ENCODE assay signal across 22 mouse cellular contexts in genomic region chr1:105170979-105171378, GRCm38 (mm10).
DNase-seq lines count a peak whose midpoint lies in the region; ATAC-seq and TF ChIP-seq lines count a peak whose summit lies in the region.
"Had no signal": no experiment of that assay in that cellular context is flagged by ENCODE, and none has a peak within 500 bp of the region (broad histone marks: within the 10 kb centered on the region; RNA-seq: fewer than 3 reads in every experiment).

No protein-coding gene starts in this region.

- H3K4me2 ChIP-seq in stomach, postnatal 0 days (replicated peaks; ENCODE audit: low read depth): no peak overlapping the region
- H3K4me2 ChIP-seq: forebrain, embryonic 13.5 days; limb, embryonic 12.5 days; liver, embryonic 12.5 days; neural tube, embryonic 15.5 days had no signal

- peaks cover 9% of the 10 kb centered on the region; the same call in 1 of the 2 replicates for H3K4me1 ChIP-seq in spleen, adult 2 months (ENCODE audit: control insufficient read depth, insufficient read depth, insufficient read length)
- peaks cover 19% of the 10 kb centered on the region for H3K4me1 ChIP-seq in bone marrow macrophage, adult 2 months (ENCODE audit: control insufficient read depth, insufficient read depth, low read length)
- no peaks in the 10 kb centered on the region for H3K4me1 ChIP-seq in stomach, postnatal 0 days (replicated peaks; ENCODE audit: control insufficient read depth, insufficient read depth)
- H3K4me1 ChIP-seq: forebrain, embryonic 13.5 days; limb, embryonic 12.5 days; liver, embryonic 12.5 days; midbrain, embryonic 10.5 days; neural tube, embryonic 15.5 days had no signal

- H3K4me3 ChIP-seq in spleen, adult 2 months (ENCODE audit: extremely low read depth, insufficient read depth, insufficient read length): no peak overlapping the region
- H3K4me3 ChIP-seq in bone marrow macrophage, adult 2 months (ENCODE audit: insufficient read depth, low read length): no peak overlapping the region
- H3K4me3 ChIP-seq in stomach, postnatal 0 days (ENCODE audit: low read depth, low read length): no peak overlapping the region
- H3K4me3 ChIP-seq: forebrain, embryonic 13.5 days; limb, embryonic 12.5 days; liver, embryonic 12.5 days; midbrain, embryonic 10.5 days; neural tube, embryonic 15.5 days had no signal

- DNase-seq in spleen, adult 2 months (ENCODE audit: low read depth in 1 of 2, low spot score in 2 of 2): no peak
- DNase-seq in spleen, adult 18-20 months: no peak
- DNase-seq in stomach, postnatal 0 days (ENCODE audit: low spot score): no peak
- no peak for DNase-seq in heart, postnatal 25 days (ENCODE audit: low spot score)
- no peak for DNase-seq in lung, postnatal 25 days (ENCODE audit: low spot score)
- no peak for DNase-seq in right cerebral cortex, adult 2 months (ENCODE audit: low spot score in 2 of 2)
- DNase-seq: adrenal gland, postnatal 25 days; cerebellum, adult 18-20 months; cerebellum, postnatal 14 days; embryo, embryonic 11 days; kidney, adult 11 months; kidney, postnatal 4 days; lung, adult 2 months; lung, postnatal 36 days; thymus, postnatal 14 days had no signal

- TF ChIP-seq POLR2A in spleen, adult 2 months (IDR thresholded peaks at IDR 0.05; ENCODE audit: low read depth, low read length): no peak
- TF ChIP-seq POLR2A in bone marrow macrophage, adult 2 months (IDR thresholded peaks at IDR 0.05; ENCODE audit: borderline replicate concordance, low read depth, low read length): no peak

- no peak overlapping the region for H3K9ac ChIP-seq in stomach, postnatal 0 days (ENCODE audit: low read length)
- H3K9ac ChIP-seq: forebrain, embryonic 13.5 days; limb, embryonic 12.5 days; liver, embryonic 12.5 days; neural tube, embryonic 15.5 days had no signal

- 9% methylated on average over 1 of the region's 1 CpGs for WGBS in spleen, adult 2 months
- WGBS in stomach, postnatal 0 days: 59% methylated on average over 1 of the region's 1 CpGs

- H3K27ac ChIP-seq in spleen, adult 2 months (ENCODE audit: insufficient read depth, low read length): peak overlapping the region; percentile 50
- peak overlapping the region; percentile 86 for H3K27ac ChIP-seq in bone marrow macrophage, adult 2 months (ENCODE audit: insufficient read depth, low read depth, low read length)
- 0 out of 2 replicates have a peak overlapping the region, but pooled peaks have one; percentile 8 for H3K27ac ChIP-seq in stomach, postnatal 0 days (replicated peaks)
- H3K27ac ChIP-seq: forebrain, embryonic 13.5 days; limb, embryonic 12.5 days; liver, embryonic 12.5 days; midbrain, embryonic 10.5 days; neural tube, embryonic 15.5 days had no signal

- no peak for TF ChIP-seq CTCF in spleen, adult 2 months (IDR thresholded peaks at IDR 0.05; ENCODE audit: extremely low read depth, insufficient read depth, insufficient read length, insufficient replicate concordance)
- no peak for TF ChIP-seq CTCF in bone marrow macrophage, adult 2 months (IDR thresholded peaks at IDR 0.05; ENCODE audit: low read depth, low read length)
- no peak for TF ChIP-seq CTCF in stomach, postnatal 0 days (IDR thresholded peaks at IDR 0.05; ENCODE audit: low read depth)

- ATAC-seq in megakaryocyte, adult 5-6 weeks (ENCODE audit: poor library complexity, severe bottlenecking): peak; percentile 72
- no peak for ATAC-seq in stomach, postnatal 0 days (ENCODE audit: low FRiP score, low TSS enrichment)
- ATAC-seq: forebrain, embryonic 13.5 days; liver, embryonic 12.5 days had no signal

- no peak for TF ChIP-seq EP300 in stomach, postnatal 0 days (optimal IDR thresholded peaks at IDR 0.05)

- no peaks in the 10 kb centered on the region for H3K36me3 ChIP-seq in spleen, adult 2 months (ENCODE audit: control insufficient read depth, insufficient read depth, low read length)
- no peaks in the 10 kb centered on the region for H3K36me3 ChIP-seq in stomach, postnatal 0 days (ENCODE audit: control insufficient read depth, insufficient read depth, low read length)
- H3K36me3 ChIP-seq: limb, embryonic 12.5 days; liver, embryonic 12.5 days; midbrain, embryonic 10.5 days; neural tube, embryonic 15.5 days had no signal

- intact Hi-C loops in heart, postnatal 25 days (cut with DNase I): no loop called here

- H3K27me3 ChIP-seq in spleen, adult 2 months (ENCODE audit: control insufficient read depth, insufficient read depth, low read length): no peaks in the 10 kb centered on the region
- H3K27me3 ChIP-seq in stomach, postnatal 0 days (ENCODE audit: control insufficient read depth, insufficient read depth, low read length): no peaks in the 10 kb centered on the region
- H3K27me3 ChIP-seq: forebrain, embryonic 13.5 days; limb, embryonic 12.5 days; liver, embryonic 12.5 days; neural tube, embryonic 15.5 days had no signal

- H3K9me3 ChIP-seq in stomach, postnatal 0 days (ENCODE audit: control insufficient read depth, low read length): no peaks in the 10 kb centered on the region
- H3K9me3 ChIP-seq: forebrain, embryonic 13.5 days; limb, embryonic 12.5 days; liver, embryonic 12.5 days; midbrain, embryonic 10.5 days; neural tube, embryonic 15.5 days had no signal

Comparison
In these comparisons a context has a peak if more than half of its experiments do, and no peak if none do; other contexts are left out.
1. H3K27ac ChIP-seq: peak in every context shown above with its lines; median percentile 86 in bone marrow macrophage, adult 2 months; 50 in spleen, adult 2 months; 8 in stomach, postnatal 0 days.